Mouse (Mus musculus): ENCODE measurements at regions not wholly inside any gene's neighbourhood (a gene's known extent, or its start where the extent isn't known, plus 50 kb on each side); places are given as distances from the start of the nearest gene placed in this dataset.

- peak; percentile 10 for DNase-seq
These were observed 310.7 kb upstream of the Rorb start for GRCm38 (mm10) chr19:19421706-19422105.

More at GRCm38 (mm10) chr19:19421706-19422105, 310.7 kb upstream of the Rorb start:
- intact Hi-C loops (cut with DNase I): no loop called here
